Mouse (Mus musculus) mammary gland, adult 2 months (tissue): Measurements from ENCODE around the gene Pifo. TPM values are rescaled to one million over a fixed set of nuclear protein-coding genes. Genes with fewer than 3 reads are reported as not detected.

ENCODE experiments used
- polyA plus RNA-seq: library from polyadenylated mRNA; depleted of rRNA; stranded (reverse); fragments of >200 nt; gene quantifications from 2 replicates; pipeline ENCODE4 v1.2.3, GENCODE M21; 2012; ENCODE audit warnings: low replicate concordance; rRNA removed

Pifo gene
- polyA plus RNA-seq, result 0.59 TPM in 1 of 2 replicates, not detected in the other

GRCm38 (mm10) chr3:106014546-106014945 lies at the start of gene Pifo:
Pifo (minus strand) TSS chr3:106014646.

DNA sequence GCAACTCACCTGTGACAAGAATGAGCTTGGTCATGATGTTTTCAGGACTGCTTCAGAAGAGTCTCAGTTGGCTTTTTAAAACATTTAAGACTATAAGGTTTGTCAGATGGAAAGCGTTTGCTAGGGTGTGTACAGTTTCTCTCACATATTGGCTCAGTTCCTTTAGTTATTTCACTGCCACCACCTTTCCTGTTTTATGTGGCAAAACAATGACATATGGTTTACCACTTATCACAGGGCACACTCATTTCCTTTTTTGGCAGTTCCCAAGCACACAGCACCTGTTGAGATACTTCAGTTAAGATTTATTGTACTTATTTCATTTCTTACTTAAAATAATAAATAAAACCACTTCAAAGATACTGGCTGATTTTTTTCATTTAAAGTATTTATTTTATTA lies 18.3 kb upstream of the Pifo start, which contains the start of gene Chil5:
Gene Chil5, minus strand, starts transcription at position 34 of the 400 bp plus-strand sequence.

GRCm38 (mm10) chr3:105973411-105973810 lies 41.0 kb downstream of the Pifo start, which contains the start of gene Ovgp1:
Ovgp1 (plus strand) TSS chr3:105973711.

GRCm38 (mm10) chr3:105959999-105960398 lies 54.4 kb downstream of the Pifo start, which contains the start of gene Atp5f1:
Atp5f1 (minus strand) TSS chr3:105960099.

DNA sequence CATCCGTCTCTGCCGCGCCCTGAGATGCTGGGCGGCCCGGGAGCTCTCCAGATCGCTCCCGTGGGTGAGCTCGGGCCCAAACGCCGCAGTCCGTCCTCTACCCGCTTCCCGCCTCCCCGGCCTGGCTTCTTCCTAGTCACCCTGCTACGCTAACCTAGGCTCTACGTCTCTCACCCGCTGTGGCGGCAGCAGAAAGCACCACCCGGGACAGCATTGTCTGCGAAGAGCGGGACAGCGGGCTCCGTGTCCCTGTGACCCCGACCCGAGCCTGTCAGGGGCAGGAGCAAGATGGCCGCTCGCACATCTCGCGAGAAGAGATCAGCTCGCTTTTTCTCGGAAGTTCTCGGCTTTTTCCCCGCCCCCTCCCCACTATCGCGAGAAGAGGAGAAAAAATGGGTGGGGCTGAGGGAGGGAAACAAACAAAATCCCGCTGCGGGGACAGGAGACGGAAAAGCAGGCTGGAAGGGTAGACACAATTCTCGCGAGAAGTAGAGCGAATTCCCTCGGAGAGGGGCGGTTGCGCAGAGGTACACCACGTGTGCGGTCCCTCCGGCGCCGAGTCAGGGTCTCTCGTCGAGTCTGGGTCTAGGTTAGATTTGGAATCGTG lies 55.4 kb downstream of the Pifo start, which contains the start of gene Wdr77:
Gene Wdr77, plus strand, starts transcription at position 396 of the 607 bp plus-strand sequence.

Other genes with a start within 250 kb of the Pifo start
- 3.4 and 12.8 TPM in 2 replicates for gene Rap1a, start 213.3 kb downstream of the Pifo start, polyA plus RNA-seq
- gene Adora3, start 143.8 kb downstream of the Pifo start, polyA plus RNA-seq, result 1.6 and 2.3 TPM in 2 replicates
- gene Tmigd3, start 143.7 kb downstream of the Pifo start, polyA plus RNA-seq, result 1.3 and 1.8 TPM in 2 replicates
- gene I830077J02Rik, start 82.0 kb downstream of the Pifo start, polyA plus RNA-seq, result 1.8 and 3.0 TPM in 2 replicates
- gene Wdr77, start 55.3 kb downstream of the Pifo start, polyA plus RNA-seq, result 25.3 and 60.0 TPM in 2 replicates
- 116 and 183 TPM in 2 replicates for gene Atp5f1, start 54.5 kb downstream of the Pifo start, polyA plus RNA-seq
- gene Ovgp1, start 40.9 kb downstream of the Pifo start, polyA plus RNA-seq, result 1.3 and 3.0 TPM in 2 replicates
- gene Chil5, start 18.2 kb upstream of the Pifo start, polyA plus RNA-seq, result 0.16 and 0.76 TPM in 2 replicates
- 0.42 TPM in 1 of 2 replicates, not detected in the other for gene Chia1, start 98.6 kb upstream of the Pifo start, polyA plus RNA-seq
- gene Chil3, start 152.9 kb upstream of the Pifo start, polyA plus RNA-seq, result 0.19 and 1.3 TPM in 2 replicates
- not detected in 2 replicates for gene Chil4, start 204.9 kb upstream of the Pifo start, polyA plus RNA-seq